Mouse (Mus musculus) adrenal gland, postnatal 10 days (tissue): ENCODE data around the gene Olfr1089. TPM values are rescaled to one million over a fixed set of nuclear protein-coding genes. Genes with fewer than 3 reads are reported as not detected.

Experiments used
- DNase-seq: peaks from one replicate; pipeline ENCODE4 v3.0.0; 2021; ENCODE audit warnings: mixed read lengths
- long read RNA-seq, 2 experiments: library from polyadenylated mRNA; stranded (forward); transcript quantifications; one replicate each; pipeline ENCODE4 v2.0.0; 2021
- total RNA-seq, 2 experiments: library from RNA; stranded (reverse); gene quantifications; 2 replicates each; pipeline ENCODE4 v1.2.3; 2021

Gene Olfr1089
- not detected for total RNA-seq
- long read RNA-seq, experiment 1: 0 reads
- long read RNA-seq, experiment 2: 0 reads

DNA sequence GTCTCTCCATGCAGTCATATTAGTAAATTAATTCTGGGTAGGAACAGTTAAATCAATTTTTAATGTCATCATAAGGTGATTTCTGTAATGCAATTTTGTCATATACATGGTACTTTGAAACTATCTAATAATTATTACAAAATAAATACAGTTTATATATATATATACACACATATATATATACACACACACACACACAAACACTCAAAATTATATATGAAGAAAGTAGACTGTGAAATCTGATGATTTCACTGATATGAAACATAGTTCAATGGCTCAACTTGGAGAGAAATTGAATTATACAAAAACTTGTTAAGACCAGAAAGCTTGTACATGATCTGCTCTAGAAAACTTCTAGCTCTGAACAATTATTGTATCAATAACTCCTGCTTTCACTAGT lies at the start of gene Olfr1089:
Gene Olfr1089 (minus strand): TSS at position 101 of the 400 bp plus-strand sequence.
- no peak for DNase-seq

DNA sequence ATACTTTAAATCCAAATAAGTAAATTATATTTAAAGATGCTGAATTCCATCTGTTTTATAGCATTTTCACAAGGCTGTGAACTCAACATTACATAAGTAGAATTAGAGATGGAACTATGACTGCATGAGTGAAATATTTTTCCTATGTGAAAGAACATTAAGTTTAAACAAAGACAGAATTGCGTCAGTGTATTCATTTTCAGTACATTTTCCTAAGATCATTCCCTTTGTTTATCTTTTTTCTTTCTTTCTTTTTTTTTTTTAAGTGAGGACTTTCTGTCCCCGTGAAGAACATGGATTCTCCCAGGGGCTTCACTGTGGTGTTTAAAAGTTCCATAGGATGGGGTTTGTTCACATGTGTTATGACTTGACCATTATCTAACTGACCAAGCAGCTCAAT lies 48.7 kb upstream of the Olfr1089 start, which contains the start of gene Olfr1093:
Gene Olfr1093 (plus strand): TSS at position 301 of the 400 bp plus-strand sequence.
- DNase-seq: no peak

DNA sequence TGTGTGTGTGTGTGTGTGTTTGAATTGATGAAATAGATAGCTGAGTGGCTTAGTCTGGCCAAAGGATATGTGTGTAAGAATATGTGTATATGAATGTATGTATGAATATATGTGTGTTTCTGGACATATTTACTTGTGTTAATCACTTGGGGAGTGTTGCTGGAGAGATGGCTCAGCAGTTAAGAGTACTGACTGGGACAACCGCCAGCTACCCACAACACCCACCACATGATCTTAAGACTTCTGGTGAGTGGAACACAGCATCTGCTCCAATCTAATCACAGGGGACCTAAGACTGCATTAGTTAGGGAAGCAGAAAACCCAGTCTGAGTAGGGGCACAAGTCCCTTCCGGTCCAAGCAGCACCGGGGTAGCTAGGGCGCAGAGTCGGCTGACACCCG lies 27.5 kb upstream of the Olfr1089 start:
- no peak for DNase-seq

- no peak for DNase-seq
These were observed 25.4 kb upstream of the Olfr1089 start, which contains the start of gene Olfr1090 for GRCm38 (mm10) chr2:86758893-86759292. Olfr1090 (minus strand) TSS chr2:86758993.

- no peak for DNase-seq
These were observed 35.2 kb downstream of the Olfr1089 start, which contains the start of gene Olfr1087 for GRCm38 (mm10) chr2:86698295-86698694. Olfr1087 (minus strand) TSS chr2:86698395.

Other genes with a start within 250 kb of the Olfr1089 start
- not detected for gene Olfr228, start 246.3 kb downstream of the Olfr1089 start, total RNA-seq
- gene Olfr1076, start 225.2 kb downstream of the Olfr1089 start, total RNA-seq: not detected
- gene Olfr1079, start 191.2 kb downstream of the Olfr1089 start, total RNA-seq: not detected
- gene Olfr1080, start 175.5 kb downstream of the Olfr1089 start, total RNA-seq: not detected
- not detected for gene Olfr1082, start 134.7 kb downstream of the Olfr1089 start, total RNA-seq
- gene Olfr1084, start 94.0 kb downstream of the Olfr1089 start, total RNA-seq: not detected
- gene Olfr1085, start 71.7 kb downstream of the Olfr1089 start, total RNA-seq: not detected
- gene Olfr1086, start 53.6 kb downstream of the Olfr1089 start, total RNA-seq: not detected
- not detected for gene Olfr1087, start 35.3 kb downstream of the Olfr1089 start, total RNA-seq
- gene Olfr1090, start 25.3 kb upstream of the Olfr1089 start, total RNA-seq: not detected
- gene Olfr1093, start 48.8 kb upstream of the Olfr1089 start, total RNA-seq: not detected
- gene Olfr141, start 76.3 kb upstream of the Olfr1089 start, total RNA-seq: not detected
- not detected for gene Olfr1094, start 91.0 kb upstream of the Olfr1089 start, total RNA-seq
- gene Olfr1095, start 118.0 kb upstream of the Olfr1089 start, total RNA-seq: not detected
- not detected for gene Gm13723, start 141.1 kb upstream of the Olfr1089 start, total RNA-seq
- not detected for gene Olfr1097, start 158.5 kb upstream of the Olfr1089 start, total RNA-seq
- gene Olfr1098, start 190.8 kb upstream of the Olfr1089 start, total RNA-seq: not detected
- not detected for gene Olfr1099, start 227.0 kb upstream of the Olfr1089 start, total RNA-seq
- not detected for gene Olfr1100, start 246.3 kb upstream of the Olfr1089 start, total RNA-seq